Mouse (Mus musculus): ENCODE measurements around the gene Pecam1. TPM values are rescaled to one million over a fixed set of nuclear protein-coding genes. Genes with fewer than 3 reads are reported as not detected.

The Pecam1 gene
- 10 to 100 TPM; 85.1 to 93.5 TPM for polyA plus RNA-seq (2017; shearing (Covaris generic))

GRCm38 (mm10) chr11:106750121-106750751, at the start of gene Pecam1:
Pecam1 (minus strand) TSS chr11:106750628.

GRCm38 (mm10) chr11:106788775-106789459, 38.5 kb upstream of the Pecam1 start, which contains the start of the genes Ddx5 and Cep95:
Ddx5 (minus strand) TSS chr11:106789185.
Cep95 (plus strand) TSS chr11:106789252.

GRCm38 (mm10) chr11:106779388-106780088, 29.1 kb upstream of the Pecam1 start, which contains the start of gene Polg2:
Polg2 (minus strand) TSS chr11:106779537.

GRCm38 (mm10) chr11:106751039-106752018, 901 bp upstream of the Pecam1 start, which contains the start of gene Milr1:
Milr1 (plus strand) TSS chr11:106751226.

GRCm38 (mm10) chr11:106612961-106613637, 137.3 kb downstream of the Pecam1 start, which contains the start of gene Tex2:
Tex2 (minus strand) TSS chr11:106613423.

Other genes starting within 250 kb of the Pecam1 start
- 10 to 100 TPM; 24.2 to 25.5 TPM for gene Tex2, start 137.2 kb downstream of the Pecam1 start, polyA plus RNA-seq (2017; shearing (Covaris generic))
- 1 to 10 TPM; 7.1 to 7.6 TPM for gene Milr1, start 598 bp upstream of the Pecam1 start, polyA plus RNA-seq (2017; shearing (Covaris generic))
- 10 to 100 TPM; 17.2 to 21.6 TPM for gene Polg2, start 28.9 kb upstream of the Pecam1 start, polyA plus RNA-seq (2017; shearing (Covaris generic))
- 100 to 1,000 TPM; 830 to 917 TPM for gene Ddx5, start 38.6 kb upstream of the Pecam1 start, polyA plus RNA-seq (2017; shearing (Covaris generic))
- gene Cep95, start 38.6 kb upstream of the Pecam1 start, polyA plus RNA-seq (2017; shearing (Covaris generic)) = 10 to 100 TPM; 43.1 to 48.4 TPM
- 10 to 100 TPM; 20.0 to 33.9 TPM for gene Smurf2, start 170.1 kb upstream of the Pecam1 start, polyA plus RNA-seq (2017; shearing (Covaris generic))
- 10 to 100 TPM; 59.7 to 73.1 TPM for gene Kpna2, start 248.9 kb upstream of the Pecam1 start, polyA plus RNA-seq (2017; shearing (Covaris generic))